Mouse (Mus musculus) lung, postnatal 36 days (tissue): ENCODE results near the gene Chrm4.

Source experiments
- DNase-seq: peaks from one replicate; pipeline ENCODE4 v3.0.0; 2022; ENCODE audit warnings: mixed read lengths

The Chrm4 gene

DNA sequence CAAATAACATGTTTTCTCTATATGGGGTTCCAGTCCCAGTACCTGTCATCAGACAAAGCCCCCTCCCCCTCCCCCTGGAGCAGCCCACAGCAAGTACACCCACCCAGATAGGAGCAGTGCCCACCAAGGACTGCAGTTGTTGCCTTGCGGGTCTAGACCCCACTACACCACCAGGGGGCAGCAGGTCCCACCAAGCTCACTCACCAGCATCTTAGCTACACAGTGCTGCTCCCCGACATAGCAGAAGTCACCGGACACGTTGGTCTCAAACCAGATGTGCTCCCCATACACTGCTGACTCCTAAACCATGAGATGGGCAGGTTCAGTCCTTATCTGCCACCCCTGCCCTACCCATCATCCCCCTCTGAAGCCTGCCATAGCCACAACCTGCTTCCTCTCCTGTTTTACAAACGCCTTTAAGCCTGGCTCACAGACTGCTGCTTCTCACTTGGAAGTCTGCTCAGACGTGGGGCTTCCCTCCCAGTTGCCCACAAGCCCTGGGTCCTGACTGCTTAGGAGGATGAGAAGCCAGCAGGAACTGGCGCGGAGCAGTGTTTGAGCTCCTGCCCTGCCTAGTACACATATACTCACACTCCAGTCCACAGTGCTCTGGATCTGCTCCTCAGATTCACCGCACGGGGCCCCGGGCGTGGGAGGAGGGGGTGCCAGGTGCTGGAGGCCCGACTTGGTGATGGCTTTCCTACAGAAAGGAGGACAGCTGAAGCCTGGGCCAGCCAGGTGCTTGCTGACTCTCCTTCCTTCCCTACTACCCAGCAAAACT is 17.3 kb downstream of the Chrm4 start:
- peak; percentile 84 for DNase-seq

DNA sequence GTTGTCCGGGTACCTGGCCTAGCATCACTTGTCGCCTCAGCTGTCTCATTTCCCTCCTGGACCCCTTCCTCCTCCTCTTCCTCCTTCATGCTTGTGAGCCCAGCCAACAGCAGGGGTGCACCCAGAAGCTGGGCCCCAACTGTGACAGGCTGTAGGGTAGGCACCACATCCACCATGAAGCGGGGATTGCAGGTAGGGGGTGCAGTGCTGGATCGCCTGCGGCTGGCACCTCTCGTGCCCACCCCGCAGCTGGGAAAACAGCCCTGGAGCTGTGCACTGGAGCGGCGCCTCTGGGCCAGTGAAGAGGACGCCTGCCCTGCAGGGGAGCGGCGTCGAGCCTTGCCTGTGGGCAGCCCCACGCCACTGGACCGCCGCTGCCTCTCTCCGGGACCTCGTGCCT is 18.4 kb downstream of the Chrm4 start, which contains the start of gene Gm9821:
Gene Gm9821, plus strand, starts transcription at position 221 of the 400 bp plus-strand sequence.
- no peak for DNase-seq

GRCm38 (mm10) chr2:91946836-91947235 is 19.8 kb downstream of the Chrm4 start:
- peak; percentile 58 for DNase-seq

DNA sequence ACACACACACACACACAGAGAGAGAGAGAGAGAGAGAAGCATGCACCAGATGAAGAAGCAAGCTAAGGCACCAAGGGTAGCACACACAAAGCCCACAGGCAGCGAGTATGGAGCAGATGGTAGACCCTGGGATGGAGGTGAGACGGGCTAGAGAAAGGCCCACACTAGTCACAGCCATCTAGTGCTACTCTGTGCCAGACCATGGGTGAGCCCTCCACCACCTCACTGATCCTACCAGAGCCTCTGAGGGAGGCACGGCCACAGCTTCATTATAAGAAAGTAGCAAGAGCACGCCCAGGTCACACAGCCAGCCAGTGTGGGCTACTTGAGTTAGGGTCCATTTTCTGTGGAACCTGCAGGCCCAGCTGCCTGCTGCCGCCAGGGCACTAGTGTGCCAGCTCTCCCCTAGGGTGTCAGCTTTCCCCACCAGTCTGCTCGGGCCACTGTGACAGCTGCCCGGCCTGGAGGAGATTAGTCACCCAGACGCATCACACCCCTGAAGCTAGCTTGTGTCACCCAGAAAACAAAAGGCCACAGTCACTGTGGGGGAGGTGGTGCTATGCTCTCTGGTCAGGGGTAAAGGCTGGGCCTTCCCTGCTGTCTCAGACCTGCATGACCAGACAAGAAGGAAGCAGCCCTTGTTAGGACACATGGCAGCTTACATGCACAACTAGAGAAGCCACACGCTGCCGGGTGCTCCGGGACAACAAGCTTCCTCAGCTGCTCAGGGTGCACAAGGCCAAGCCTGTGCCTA is 20.5 kb downstream of the Chrm4 start:
- peak; percentile 71 for DNase-seq

DNA sequence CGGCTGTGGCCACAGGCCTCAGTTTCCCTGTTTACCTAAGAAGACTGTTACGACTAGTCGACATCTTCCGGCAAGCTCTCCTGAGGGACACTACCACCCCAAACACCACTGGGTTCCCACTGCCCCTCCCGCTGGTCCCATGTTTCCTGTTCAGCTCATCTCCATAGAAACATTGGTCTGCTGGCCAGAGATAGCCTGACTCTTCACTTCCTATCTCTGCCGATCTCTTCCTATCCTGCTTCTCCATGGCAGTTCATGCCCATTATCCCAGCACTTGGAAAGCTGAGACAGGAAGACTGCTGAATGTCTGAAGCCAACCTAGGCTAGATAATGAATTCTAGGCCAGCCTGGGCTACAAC is 21.1 kb downstream of the Chrm4 start:
- DNase-seq: peak; percentile 80

- DNase-seq: no peak
These were observed 21.8 kb downstream of the Chrm4 start for GRCm38 (mm10) chr2:91948792-91949241.

DNA sequence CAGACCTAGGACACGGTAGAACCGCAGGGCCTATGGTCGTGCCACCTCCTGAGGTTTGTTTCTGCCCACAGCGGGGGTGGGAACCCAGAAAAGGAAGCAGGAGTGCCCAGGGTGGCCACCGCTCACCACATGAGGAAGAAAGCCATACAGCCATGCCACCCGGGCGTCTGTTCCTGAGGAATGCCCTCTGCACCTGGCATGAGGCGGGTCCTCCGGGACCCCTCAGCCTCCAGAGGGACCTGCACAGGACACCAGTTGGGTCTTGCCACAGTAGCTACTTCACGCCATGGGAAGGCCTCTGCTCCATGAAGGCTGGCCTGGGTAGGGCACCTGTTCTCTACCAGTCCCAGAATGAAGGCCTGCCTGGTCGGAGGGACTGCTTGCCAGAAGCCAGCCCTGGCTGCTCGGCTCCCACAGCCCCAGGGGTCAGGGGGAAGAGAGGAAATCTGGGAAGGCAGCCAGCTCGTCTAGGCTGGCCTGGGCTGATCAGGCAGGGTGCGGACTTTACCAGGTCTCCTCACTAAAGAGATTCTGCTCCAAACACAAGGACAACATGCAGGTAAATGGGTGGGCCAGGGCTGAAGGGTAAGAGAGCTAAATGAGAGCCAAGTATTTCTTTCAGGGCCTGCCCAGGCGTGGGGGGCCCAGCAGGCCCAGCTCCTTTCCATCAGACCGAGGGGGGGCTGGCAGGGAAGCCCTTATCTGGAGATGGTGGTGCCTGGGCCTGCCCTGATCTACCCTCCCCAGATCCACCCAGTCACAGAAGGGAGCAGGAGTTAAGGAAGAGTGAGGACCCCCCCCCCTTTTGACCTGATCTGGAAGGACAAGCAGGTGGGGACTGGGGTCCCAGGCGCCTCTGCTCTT is 22.6 kb downstream of the Chrm4 start:
- DNase-seq: peak; percentile 43

DNA sequence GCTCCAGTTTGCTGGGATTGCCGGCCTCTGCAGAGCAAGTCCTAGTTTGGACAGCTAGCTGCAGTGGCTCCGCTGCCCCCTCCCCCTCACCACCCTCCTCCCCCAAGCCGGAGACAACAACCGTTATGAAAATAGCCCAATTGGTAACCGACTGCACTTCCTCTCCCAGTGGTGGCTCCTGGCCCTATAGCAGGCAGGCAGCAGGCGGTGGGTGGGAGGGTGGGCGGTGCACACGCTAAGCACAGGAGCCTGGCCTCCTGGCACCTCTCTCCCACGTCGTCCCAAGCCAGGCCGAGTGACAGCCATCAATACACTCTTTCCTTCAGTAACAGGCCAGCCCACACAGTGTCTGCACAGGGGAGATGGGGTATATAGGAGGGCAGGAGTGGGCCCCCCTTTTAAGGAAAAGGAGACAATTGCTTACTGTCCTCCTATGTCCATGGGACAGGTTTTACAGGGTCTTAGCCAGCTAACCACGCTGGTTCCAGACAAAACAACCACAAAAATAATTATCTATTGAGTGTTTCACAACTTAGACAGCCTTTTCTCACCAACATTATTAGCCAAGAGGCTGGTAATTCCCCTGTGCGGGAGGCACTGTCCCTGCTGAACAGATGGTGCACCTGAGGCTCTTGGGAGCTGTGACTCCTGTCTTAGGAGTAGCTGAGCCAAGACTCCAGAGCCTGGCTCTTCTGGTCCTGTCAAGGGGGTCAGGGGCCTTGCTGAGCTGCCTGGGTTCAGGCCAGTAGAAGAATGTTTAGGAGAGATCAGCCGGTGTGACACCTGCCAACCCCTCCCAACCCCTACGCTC is 23.4 kb downstream of the Chrm4 start:
- DNase-seq: peak; percentile 68

DNA sequence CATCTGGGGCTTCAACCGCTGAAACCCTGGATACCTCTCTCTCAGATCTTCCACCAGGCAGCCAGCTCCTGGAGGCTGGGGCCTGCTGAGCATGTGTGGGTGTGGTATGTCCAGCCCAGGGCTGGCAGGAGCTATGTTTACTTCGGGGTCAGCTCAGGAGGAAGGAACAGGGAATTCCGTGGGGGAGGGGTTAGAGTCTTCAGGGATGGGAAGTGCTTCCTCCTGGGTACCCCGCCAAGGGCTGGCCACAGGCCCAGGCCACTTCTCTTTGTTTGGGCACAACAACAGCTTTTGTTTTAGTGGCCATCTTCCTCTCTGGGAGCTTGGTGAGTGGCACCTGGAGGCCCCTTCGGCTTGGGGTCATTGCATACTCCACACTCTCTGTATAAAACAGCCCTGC is 26.8 kb downstream of the Chrm4 start:
- DNase-seq: peak; percentile 96

- peak; percentile 60 for DNase-seq
These were observed 28.1 kb downstream of the Chrm4 start for GRCm38 (mm10) chr2:91955121-91955591.

- no peak for DNase-seq
These were observed 28.8 kb downstream of the Chrm4 start for GRCm38 (mm10) chr2:91955875-91956274.

GRCm38 (mm10) chr2:91957096-91957495 is 30.0 kb downstream of the Chrm4 start:
- peak; percentile 44 for DNase-seq

DNA sequence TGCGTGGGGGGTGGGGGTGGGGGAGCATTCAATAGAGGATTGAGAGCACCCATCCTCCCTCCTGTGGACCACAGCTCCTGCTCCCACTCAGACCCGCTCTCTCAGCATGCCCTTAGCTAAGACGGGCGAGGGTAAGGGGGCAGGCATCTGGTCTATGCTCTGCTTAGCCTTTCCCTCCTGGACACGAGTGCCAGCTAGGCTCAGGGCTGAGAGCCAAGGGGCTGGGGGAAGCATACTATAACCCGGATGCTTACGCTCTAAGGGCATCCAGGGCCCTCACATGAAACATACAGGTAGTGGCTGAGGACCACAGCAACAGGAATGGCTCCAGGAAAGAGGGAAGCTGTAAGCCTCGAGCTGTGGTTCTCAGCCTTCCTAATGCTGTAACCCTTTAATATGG is 31.0 kb downstream of the Chrm4 start:
- DNase-seq: no peak

- peak; percentile 70 for DNase-seq
These were observed 31.8 kb downstream of the Chrm4 start for GRCm38 (mm10) chr2:91958701-91959457.

- DNase-seq: no peak
These were observed 32.7 kb downstream of the Chrm4 start for GRCm38 (mm10) chr2:91959544-91960410.

DNA sequence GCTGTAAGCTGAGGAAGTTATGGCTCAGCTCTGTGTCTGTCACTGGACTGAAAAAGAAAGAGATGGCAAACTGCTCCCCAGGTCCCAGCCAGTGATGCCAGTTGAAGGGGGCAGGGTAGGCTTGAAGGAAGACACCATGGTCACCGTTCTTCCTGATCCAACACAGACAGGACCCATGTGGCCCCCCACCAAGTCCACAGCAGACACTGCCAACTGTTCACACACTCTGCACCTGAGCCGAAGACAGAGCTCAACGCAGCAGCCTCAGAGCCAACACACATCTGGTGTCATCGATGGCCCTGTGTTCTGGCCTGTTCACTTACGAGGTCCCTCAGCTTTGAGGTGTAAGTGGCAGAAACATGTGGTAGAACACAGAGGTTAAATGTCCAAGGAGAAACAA is 33.4 kb downstream of the Chrm4 start:
- DNase-seq: no peak

GRCm38 (mm10) chr2:91961901-91962761 is 35.1 kb downstream of the Chrm4 start:
- no peak for DNase-seq

GRCm38 (mm10) chr2:91962864-91963401 is 35.9 kb downstream of the Chrm4 start:
- no peak for DNase-seq

DNA sequence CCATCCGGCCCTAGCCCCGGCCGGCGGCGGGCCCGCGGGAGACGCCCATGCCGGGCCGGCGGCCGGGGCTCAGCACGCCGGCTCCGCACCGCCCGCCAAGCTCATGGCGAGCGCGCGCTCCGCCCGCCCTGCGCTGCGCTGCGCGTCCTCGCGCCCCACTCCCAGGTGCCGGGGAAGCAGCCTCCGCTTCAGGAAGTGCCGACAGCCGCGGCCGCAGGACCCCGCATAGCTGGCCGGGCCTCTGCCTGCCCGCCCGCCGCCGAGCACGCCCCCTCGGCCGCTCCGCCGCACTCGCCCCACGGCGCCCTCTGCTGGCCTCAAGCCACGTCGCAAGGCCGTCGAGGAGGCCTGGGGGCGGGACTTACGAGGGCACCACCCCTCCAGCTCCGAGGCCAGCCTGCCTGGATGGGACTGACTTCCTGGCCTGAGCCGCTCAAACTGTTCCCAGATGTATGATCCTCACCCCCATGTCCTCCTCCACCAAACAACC is 36.4 kb downstream of the Chrm4 start:
- DNase-seq: peak; percentile 97
